Mouse (Mus musculus) left cerebral cortex, postnatal 36 days (tissue): Measurements from ENCODE around the gene Rps18. TPM values are rescaled to one million over a fixed set of nuclear protein-coding genes. Genes with fewer than 3 reads are reported as not detected.

Experiments used
- DNase-seq, 2 experiments: peaks; one replicate each; pipeline ENCODE4 v3.0.0; 2021 to 2022; ENCODE audit warnings: low spot score in 2 of 2, mixed read lengths in 1 of 2
- intact Hi-C: fragments of 180-260 bp; cut with DNase I; formaldehyde crosslinking; loops from one replicate; pipeline ENCODE4 v1.15.1; 2025
- total RNA-seq, 2 experiments: library from RNA; stranded (reverse); gene quantifications; 2 replicates each; pipeline ENCODE4 v1.2.3; 2021

Gene Rps18
- total RNA-seq, 2 experiments from 2014 or later = 291 to 302 TPM

- intact Hi-C loops = loop anchor here (10.0 kb wide), 1 partner anchor 914 kb away; no protein-coding TSS in a partner anchor
- DNase-seq = peak; percentile 71 to 73
Measured at GRCm38 (mm10) chr17:33930280-33931158, 25.3 kb downstream of the Rps18 start.

DNA sequence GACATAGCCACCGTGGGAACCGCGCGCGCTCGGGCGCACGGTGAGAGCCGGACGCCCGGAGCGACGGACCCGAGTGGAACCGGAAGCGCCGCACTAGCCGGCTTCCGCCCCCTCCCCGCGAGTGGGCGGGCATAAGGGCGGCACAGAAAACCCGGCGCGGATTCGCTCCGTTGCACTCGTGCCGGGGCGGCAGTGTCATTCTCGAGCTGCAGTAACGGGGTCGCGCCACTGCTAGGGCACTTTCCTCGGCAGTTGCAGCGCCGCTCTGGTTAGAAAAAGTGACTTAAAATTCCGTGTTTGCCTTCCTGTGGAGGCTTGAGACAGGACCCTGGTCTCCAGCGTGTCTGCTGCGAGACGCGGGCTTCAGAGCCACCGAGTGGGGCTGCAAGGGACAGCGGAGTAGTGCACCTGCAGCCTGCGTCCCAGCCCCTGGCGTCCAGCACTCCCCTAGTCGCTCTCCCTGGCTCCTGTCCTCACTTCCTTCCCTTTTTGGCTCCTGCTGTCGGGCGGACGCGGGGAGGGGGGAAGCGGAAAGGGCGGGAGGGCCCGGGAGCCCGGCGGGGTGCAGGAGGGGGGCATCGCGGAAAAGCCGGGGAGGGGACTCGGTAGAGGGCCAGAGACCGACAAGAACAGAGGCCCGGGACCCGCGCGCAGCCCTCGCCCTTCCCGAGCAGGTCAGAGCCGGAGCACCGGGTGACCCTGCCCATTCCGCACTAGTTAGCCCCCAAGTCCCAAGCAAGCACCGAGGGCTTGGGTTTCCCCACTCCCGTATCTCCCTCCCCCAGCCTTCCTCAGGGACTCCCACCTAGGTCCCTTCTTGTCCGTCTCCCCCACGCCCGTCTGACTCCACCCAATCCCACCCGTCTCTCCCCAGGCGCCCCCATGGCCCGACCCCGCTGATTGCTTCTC is 26.2 kb downstream of the Rps18 start, which contains the start of gene Rgl2:
Gene Rgl2, plus strand, starts transcription at position 173 of the 909 bp plus-strand sequence.
- DNase-seq = peak; percentile 93 to 95
- intact Hi-C loops = loop anchor here (10.0 kb wide), 1 partner anchor 915 kb away; no protein-coding TSS in a partner anchor

DNA sequence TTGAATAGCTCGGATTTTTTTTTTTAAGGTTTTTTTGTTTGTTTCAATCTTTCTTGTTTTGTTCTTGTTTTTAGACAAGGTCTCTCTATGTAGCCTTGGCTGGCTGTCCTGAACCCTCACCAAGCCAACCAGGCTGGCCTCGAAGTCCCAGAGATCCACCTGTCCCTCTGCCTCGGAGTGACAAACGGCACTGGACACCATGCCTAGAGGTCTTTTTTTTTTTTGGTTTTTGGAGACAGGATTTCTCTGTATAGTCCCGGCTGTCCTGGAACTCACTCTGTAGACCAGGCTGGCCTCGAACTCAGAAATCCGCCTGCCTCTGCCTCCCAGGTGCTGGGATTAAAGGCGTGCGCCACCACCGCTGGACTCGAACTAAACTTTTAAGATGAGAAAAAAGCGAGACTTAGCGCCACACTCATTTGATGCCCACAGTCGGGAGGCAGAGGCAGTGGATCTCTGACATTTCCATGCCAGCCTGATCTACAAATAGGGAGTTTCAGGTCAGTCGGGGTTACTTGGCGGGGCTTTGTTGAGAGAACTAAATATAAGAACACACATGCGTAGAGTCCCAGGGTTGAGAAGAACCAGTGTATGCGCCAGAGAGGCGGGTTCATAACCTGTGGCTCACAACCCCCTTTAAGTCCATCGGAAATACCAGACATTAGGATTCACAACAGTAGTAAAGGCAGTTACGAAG is 27.4 kb downstream of the Rps18 start:
- no peak for DNase-seq
- intact Hi-C loops = no loop called here

DNA sequence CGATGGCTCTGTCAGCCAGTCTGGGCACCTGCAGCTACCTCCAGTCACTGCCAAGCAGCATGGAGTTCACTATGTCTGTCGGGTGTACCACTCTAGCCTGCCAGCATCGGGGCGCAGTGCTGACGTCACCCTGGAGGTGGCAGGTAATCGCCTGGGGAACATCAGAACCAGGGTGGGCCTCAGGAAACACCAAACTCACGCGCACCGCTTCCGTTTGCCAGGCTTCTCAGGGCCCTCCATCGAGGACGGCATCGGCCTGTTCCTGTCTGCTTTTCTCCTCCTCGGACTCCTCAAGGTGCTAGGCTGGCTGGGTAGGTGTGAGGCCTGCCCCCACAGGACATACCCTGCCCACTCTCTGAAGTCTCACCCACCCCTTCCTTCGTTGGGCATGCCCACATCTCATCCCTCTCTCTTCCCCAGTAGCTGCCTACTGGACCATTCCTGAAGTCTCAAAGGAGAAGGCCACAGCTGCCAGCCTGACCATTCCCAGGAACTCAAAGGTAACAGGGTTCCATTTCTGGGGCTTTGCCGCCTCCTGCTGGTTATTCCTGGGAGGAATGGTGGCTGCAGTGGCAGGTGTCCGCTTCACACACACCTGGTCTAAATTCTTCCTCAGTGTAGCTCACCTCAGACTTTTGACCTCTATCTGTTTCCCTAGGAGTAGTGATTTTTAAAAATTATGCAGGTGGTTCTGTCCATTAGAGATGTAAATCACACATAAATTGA is 29.4 kb downstream of the Rps18 start:
- intact Hi-C loops = no loop called here
- DNase-seq = no peak

DNA sequence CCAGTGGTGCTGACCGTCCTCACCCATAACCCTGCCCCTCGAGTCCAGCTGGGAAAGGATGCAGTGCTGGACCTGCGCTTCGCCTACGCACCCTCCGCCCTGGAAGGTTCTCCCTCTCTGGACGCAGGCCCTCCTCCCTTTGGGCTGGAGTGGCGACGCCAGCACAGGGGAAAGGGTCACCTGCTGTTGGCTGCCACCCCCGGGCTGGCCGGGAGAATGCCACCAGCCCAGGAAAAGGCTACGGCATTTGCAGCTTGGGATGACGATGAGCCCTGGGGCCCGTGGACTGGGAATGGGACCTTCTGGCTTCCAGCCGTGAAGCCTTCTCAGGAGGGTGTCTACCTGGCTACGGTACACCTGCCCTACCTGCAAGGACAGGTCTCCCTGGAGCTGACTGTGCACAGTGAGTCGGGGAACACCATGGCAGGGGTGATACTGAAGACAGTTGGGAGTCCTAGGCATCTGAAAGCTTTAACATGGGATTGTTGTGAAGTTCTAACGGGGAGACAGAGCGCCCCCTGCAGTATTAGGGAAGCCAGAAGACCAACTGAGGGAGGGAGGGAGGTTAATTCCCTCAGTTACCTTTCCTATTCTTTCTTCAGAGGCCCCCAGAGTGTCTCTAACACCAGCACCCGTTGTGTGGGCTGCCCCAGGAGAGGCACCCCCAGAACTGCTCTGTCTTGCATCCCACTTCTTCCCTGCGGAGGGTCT is 30.2 kb downstream of the Rps18 start:
- DNase-seq = no peak
- intact Hi-C loops = no loop called here

DNA sequence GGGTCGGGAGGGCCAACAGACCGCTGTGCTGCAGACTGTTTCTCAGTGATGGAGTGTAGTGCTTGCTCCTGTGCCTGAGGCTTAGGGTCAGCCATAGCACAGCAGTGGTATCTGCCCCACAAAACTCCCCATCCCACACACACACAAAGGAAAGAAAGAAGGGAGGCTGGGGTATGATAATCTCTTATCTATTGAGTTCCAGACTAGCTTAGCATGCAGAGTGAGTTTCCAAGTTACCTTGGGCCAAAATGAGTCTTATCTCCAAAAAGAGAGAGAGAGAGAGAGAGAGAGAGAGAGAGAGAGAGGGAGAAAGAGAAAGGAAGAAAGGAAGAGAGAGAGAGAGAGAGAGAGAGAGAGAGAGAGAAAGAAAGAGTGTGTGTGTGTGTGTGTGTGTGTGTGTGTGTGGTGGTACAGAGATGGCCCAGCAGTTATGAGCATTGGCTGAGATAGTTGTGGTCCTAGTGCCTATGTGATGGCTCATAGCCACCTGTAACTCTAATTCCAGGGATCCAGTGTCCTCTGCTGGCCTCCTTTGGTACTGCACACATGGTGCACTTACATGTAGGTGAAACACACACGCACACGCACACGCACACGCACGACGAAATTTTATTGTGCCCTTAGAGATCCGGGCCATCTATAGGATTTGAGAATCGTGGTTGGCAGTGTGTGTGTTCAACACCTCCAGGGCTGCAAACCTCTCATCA is 31.1 kb downstream of the Rps18 start:
- DNase-seq = no peak

GRCm38 (mm10) chr17:33921361-33921760 is 34.4 kb downstream of the Rps18 start:
- no peak for DNase-seq
- intact Hi-C loops = loop anchor here (2.0 kb wide), 1 partner anchor 25 kb away; no protein-coding TSS in a partner anchor

More for the DNA sequence above, 31.1 kb downstream of the Rps18 start:
- intact Hi-C loops = no loop called here

- intact Hi-C loops = loop anchor here (2.0 kb wide), 1 partner anchor 24 kb away; no protein-coding TSS in a partner anchor
- DNase-seq = peak; percentile 68 to 74
Measured at GRCm38 (mm10) chr17:33920282-33921097, 35.3 kb downstream of the Rps18 start.

GRCm38 (mm10) chr17:33919351-33920281 is 36.2 kb downstream of the Rps18 start:
- DNase-seq = peak; percentile 39 to 47

DNA sequence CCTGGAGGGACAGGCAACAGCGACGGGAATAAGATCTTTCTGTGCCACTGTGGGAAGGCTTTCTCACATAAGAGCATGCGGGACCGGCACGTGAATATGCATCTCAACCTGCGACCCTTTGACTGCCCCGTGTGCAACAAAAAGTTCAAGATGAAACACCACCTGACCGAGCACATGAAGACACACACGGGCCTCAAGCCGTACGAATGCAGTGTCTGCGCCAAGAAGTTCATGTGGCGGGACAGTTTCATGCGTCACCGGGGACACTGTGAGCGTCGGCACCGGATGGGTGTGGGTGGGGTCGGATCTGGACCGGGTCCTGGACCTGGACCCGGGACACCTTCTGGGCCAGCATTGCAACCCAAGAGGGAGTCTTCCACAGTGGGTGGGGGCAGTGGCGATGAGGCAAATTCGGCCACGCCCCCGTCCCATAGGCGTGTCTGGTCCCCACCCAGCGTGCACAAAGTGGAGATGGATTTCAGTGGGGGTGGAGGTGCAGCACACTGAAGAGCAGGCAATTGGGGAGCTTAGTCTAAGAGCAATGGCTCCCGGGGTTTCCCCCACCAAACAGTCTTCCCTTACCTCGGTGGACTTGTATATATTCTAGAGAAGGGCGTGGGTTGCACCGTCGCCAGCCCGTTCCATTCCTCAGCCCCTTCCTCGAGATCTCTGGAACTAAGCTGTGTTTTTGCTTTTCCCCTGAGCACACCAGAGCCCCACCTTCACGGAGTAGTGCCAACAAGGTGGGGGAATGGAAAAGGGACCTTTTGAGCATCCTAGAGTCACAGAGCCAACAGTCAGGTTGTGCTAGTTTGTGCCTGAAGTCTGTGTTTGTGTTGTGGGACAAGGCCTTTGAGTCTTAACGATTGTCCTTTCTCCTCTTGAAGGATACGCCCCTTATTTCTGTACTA is 37.3 kb downstream of the Rps18 start:
- intact Hi-C loops = no loop called here
- no peak for DNase-seq

More at GRCm38 (mm10) chr17:33919351-33920281, 36.2 kb downstream of the Rps18 start:
- intact Hi-C loops = loop anchor here (2.0 kb wide), 1 partner anchor 23 kb away; no protein-coding TSS in a partner anchor

DNA sequence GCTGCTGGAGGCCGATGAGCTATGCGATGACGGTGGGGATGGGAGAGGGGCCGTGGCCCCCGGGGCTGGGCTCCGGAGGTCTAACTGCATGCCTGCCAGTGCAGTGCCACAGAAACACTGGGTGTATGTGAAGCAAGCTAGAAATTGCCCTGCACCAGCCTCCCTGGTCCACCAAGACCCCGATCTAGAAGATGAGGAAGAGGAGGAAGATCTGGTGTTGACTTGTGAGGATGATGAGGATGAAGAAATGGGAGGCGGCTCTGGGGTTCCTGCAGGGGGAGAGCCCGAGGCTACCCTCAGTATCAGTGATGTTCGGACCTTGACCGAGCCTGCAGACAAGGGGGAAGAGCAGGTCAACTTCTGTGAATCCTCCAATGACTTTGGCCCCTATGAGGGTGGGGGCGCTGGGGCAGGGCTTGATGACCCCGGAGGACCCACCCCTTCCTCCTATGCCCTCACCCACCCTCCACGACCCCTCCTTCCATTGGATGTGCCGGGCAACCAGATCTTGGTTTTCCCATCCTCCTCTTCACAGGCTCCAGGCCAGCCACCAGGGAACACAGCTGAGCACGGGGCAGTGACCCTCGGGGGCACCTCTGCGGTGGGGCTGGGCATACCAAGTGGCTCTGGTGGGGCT is 38.0 kb downstream of the Rps18 start:
- DNase-seq = no peak
- intact Hi-C loops = no loop called here

DNA sequence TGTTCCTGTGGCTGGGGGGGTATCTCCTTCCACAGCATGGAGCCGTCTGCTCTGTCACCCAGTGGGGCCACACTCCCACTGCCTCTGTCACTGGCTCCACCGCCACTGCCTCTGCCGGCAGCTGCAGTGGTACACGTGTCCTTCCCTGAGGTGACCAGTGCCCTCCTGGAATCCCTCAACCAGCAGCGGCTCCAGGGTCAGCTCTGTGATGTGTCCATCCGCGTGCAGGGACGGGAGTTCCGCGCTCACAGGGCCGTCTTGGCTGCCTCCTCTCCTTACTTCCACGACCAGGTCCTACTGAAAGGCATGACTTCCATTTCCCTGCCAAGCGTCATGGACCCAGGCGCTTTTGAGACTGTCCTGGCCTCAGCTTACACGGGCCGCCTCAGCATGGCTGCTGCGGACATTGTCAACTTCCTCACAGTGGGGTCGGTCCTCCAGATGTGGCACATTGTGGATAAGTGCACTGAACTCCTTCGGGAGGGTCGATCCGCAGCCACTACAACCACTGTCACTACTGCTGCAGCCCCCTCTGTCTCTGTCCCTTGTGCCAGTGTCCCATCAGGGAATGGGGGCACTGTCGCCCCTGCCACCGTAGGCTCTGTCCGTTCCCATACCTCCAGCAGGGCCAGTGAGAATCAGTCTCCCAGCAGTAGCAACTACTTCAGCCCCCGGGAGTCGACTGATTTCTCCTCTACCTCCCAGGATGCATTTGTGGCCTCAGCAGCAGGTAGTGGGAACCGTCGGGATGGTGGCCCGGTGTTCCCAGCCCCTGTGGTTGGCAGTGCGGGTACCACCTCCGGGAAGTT is 38.8 kb downstream of the Rps18 start:
- intact Hi-C loops = no loop called here
- no peak for DNase-seq

DNA sequence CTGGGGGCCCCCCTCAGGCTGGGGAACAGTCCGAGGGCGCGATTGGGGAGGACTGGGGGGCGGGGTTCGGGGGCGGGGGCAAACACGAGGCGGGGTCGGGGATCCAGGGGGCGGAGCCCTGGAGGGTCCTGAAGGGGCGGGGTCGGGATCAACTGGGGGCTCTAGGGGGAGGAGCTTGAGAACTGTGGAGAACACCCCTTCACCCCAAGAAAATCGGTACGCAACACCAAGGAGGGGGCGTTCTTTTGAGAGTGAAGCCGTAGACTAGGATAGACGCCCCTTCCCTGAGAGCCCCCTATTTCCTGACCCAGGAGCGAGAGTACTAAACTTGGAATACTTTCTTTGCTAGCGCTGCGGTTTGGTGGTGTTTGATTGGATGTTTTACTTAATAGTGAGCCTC is 39.5 kb downstream of the Rps18 start:
- intact Hi-C loops = no loop called here
- no peak for DNase-seq
